Mouse (Mus musculus): ENCODE measurements at regions not wholly inside any gene's neighbourhood (a gene's known extent, or its start where the extent isn't known, plus 50 kb on each side); places are given as distances from the start of the nearest gene placed in this dataset.

DNA sequence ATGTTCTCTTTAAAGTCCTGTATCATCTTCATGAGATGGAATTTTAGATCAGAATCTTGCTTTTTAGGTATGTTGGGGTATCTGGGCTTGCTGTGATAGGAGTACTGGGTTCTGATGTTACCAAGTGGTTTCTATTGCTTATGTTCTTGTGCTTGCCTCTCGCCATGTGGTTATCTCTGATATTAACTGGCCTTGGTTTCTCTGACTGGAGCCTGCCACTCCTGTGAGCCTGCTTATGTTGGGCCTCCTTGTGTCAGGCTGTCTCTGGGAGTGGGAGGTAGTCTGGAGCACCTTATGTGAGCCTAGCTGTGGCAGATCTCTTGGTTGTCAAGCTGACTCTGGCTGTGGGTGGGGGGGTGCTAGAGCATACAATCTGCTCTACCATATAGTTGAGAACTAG lies 302.9 kb upstream of the Tusc1 start:
- TF ChIP-seq POLR2A (IDR thresholded peaks at IDR 0.05; ENCODE audit: control insufficient read depth in 1 of 2, insufficient read depth in 1 of 2, low read depth in 1 of 2, low read length in 2 of 2, poor library complexity in 1 of 2) (no peak), POLR2AphosphoS5 (IDR thresholded peaks at IDR 0.05; ENCODE audit: borderline replicate concordance, low read depth, low read length) (no peak), MYC (IDR thresholded peaks at IDR 0.05; ENCODE audit: low read depth, low read length) (no peak), HCFC1 (IDR thresholded peaks at IDR 0.05; ENCODE audit: low read depth, low read length) (no peak), MAFK (IDR thresholded peaks at IDR 0.05; ENCODE audit: borderline replicate concordance, low read depth, low read length) (no peak), SIN3A (IDR thresholded peaks at IDR 0.05; ENCODE audit: low read length) (no peak), CTCF (IDR thresholded peaks at IDR 0.05 in 2 of 3, conservative IDR thresholded peaks at IDR 0.05 in 1 of 3; ENCODE audit: control insufficient read depth in 1 of 3, insufficient read depth in 1 of 3, low read depth in 2 of 3, low read length in 3 of 3, poor library complexity in 1 of 3, severe bottlenecking in 1 of 3) (no peak), RAD21 (IDR thresholded peaks at IDR 0.05; ENCODE audit: low read depth, low read length) (no peak), ZNF384 (IDR thresholded peaks at IDR 0.05; ENCODE audit: low read depth, low read length) (no peak), TCF12 (IDR thresholded peaks at IDR 0.05; ENCODE audit: low read depth, low read length) (no peak), USF2 (IDR thresholded peaks at IDR 0.05; ENCODE audit: borderline replicate concordance in 1 of 2, insufficient read depth in 1 of 2, low read depth in 1 of 2, low read length in 2 of 2) (no peak), SMC3 (IDR thresholded peaks at IDR 0.05; ENCODE audit: low read depth, low read length) (no peak)
